Mouse (Mus musculus) hindbrain, embryonic 16.5 days (tissue): ENCODE measurements around the gene Mcm9. TPM values are rescaled to one million over a fixed set of nuclear protein-coding genes. Genes with fewer than 3 reads are reported as not detected.
"Not testable (repeated sequence)": the region's sequence is repeated elsewhere in the genome, so short reads cannot be mapped to it uniquely, and the experiment has no call there.

Experiments used
- ATAC-seq: fragments of 200-750 bp; cut with Nextera tagmentation; 2 replicates; pipeline ENCODE4 v1.8.0; 2017; ENCODE audit warnings: moderate TSS enrichment, moderate library complexity
- H3K27ac ChIP-seq: fragments of 300-500 bp; sonication (generic); 2 replicates; pipeline ENCODE4 v1.5.1; 2014; ENCODE audit warnings: low read depth, mild to moderate bottlenecking, control low read depth, low read length, moderate library complexity
- H3K27me3 ChIP-seq: fragments of 300-500 bp; sonication (generic); replicated peaks from 2 replicates; pipeline ENCODE4 v1.6.1; 2014; ENCODE audit warnings: low read length; ENCODE audit not compliant: control insufficient read depth, insufficient read depth
- H3K36me3 ChIP-seq: fragments of 300-500 bp; sonication (generic); 2 replicates; pipeline ENCODE4 v1.6.1; 2014; ENCODE audit warnings: mild to moderate bottlenecking, low read length, moderate library complexity, mixed read lengths; ENCODE audit not compliant: control insufficient read depth, insufficient read depth
- H3K4me1 ChIP-seq: fragments of 300-500 bp; sonication (generic); 2 replicates; pipeline ENCODE4 v1.6.1; 2014; ENCODE audit warnings: low read depth, low read length; ENCODE audit not compliant: control insufficient read depth, insufficient read depth
- H3K4me2 ChIP-seq: fragments of 300-500 bp; sonication (generic); 2 replicates; pipeline ENCODE4 v1.6.1; 2014; ENCODE audit warnings: mild to moderate bottlenecking, low read length, control low read depth, moderate library complexity
- H3K4me3 ChIP-seq: fragments of 300-500 bp; sonication (generic); 2 replicates; pipeline ENCODE4 v1.5.1; 2014; ENCODE audit warnings: mild to moderate bottlenecking, low read length, control low read depth, moderate library complexity
- H3K9ac ChIP-seq: fragments of 300-500 bp; sonication (generic); 2 replicates; pipeline ENCODE4 v1.6.1; 2014; ENCODE audit warnings: low read depth, mild to moderate bottlenecking, control low read depth, low read length, moderate library complexity
- H3K9me3 ChIP-seq: fragments of 300-500 bp; sonication (generic); 2 replicates; pipeline ENCODE4 v1.6.1; 2014; ENCODE audit warnings: mild to moderate bottlenecking, low read length, moderate library complexity; ENCODE audit not compliant: control insufficient read depth
- WGBS: fragments of 180-500 bp; shearing (Covaris S2); extraction: QIAGEN DNeasy Blood & Tissue Kit; methylation state at CpG from one replicate; pipeline ENCODE4 v1.1.7; 2014; 5-methylcytosine and 5-hydroxymethylcytosine counted together
- polyA plus RNA-seq: library from polyadenylated mRNA; unstranded; fragments of >200 nt; fragmentation: Nextera tagmentation; extraction: Ambion mirVana; gene quantifications from 2 replicates; pipeline ENCODE4 v1.2.1, GENCODE M21; 2015

Mcm9 gene
- polyA plus RNA-seq, 1 experiment from 2014 or later, result 6.0 TPM

GRCm38 (mm10) chr10:53512491-53512890, 117.7 kb downstream of the Mcm9 start:
- 85% methylated on average over 1 of the region's 1 CpGs for WGBS
- ATAC-seq, result no peak
- Histone ChIP-seq H3K9me3 (no peaks in the 10 kb centered on the region), H3K4me3 (no peak overlapping the region), H3K9ac (no peak overlapping the region), H3K36me3 (no peaks in the 10 kb centered on the region), H3K27ac (no peak overlapping the region), H3K4me2 (no peak overlapping the region), H3K27me3 (no peaks in the 10 kb centered on the region), H3K4me1 (no peaks in the 10 kb centered on the region)

DNA sequence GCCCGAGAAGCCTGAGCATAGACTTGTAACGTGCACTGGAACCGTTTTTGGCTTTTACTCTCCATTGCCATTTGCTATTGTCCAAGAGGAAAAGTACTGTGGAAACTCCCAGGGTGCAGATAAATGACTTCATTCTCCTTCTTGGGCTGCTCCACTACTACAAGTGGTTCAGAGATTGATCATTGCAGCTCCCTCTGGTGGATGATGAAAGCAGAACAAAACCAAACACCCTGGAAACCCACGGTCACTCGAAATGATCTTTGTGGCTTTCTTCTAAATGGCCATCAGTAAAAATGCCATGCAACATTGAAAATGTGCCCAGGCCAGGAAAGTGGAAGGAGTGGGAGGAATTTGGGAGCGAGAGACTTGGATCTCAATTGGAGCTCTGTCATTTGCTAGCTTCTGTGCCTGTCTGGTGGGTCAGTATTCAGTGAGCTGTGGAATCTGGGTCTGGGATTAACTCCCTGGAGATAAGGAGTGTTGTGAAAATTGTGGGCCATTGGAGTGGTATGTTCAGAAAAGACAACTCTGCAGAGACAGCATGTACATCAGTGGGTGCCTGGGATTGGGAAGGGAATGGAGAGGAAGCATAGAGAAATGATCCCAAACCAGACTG, 121.0 kb downstream of the Mcm9 start:
- Histone ChIP-seq H3K27ac (no peak overlapping the region), H3K9me3 (no peaks in the 10 kb centered on the region), H3K27me3 (no peaks in the 10 kb centered on the region), H3K4me2 (peak overlapping the region; percentile 17), H3K4me1 (no peaks in the 10 kb centered on the region), H3K36me3 (no peaks in the 10 kb centered on the region), H3K4me3 (no peak overlapping the region), H3K9ac (no peak overlapping the region)
- peak; percentile 87 for ATAC-seq
- 24% methylated on average over 6 of the region's 6 CpGs for WGBS

DNA sequence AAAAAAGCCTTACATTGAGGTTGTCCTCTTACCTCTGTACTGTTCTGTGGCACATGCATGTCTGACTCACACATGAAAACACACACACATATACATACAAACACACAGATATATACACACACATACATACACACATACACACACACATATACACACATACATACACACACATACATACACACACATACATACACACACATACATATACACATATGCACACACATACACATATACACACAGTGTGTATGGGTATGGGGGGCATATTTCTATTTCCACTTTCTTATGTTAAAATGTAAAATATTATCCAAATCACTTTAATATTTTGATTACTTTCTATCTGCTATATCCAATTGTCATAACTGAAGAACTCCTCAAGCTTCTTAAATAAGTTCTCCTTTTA, 121.6 kb downstream of the Mcm9 start:
- H3K4me1 ChIP-seq, result peaks cover 2% of the 10 kb centered on the region; the same call in 1 of the 2 replicates
- no peak overlapping the region for H3K9ac ChIP-seq
- H3K27me3 ChIP-seq, result no peaks in the 10 kb centered on the region
- H3K27ac ChIP-seq, result no peak overlapping the region
- H3K9me3 ChIP-seq, result no peaks in the 10 kb centered on the region
- no peak overlapping the region for H3K4me3 ChIP-seq
- no peaks in the 10 kb centered on the region for H3K36me3 ChIP-seq
- ATAC-seq, result no peak
- no peak overlapping the region for H3K4me2 ChIP-seq

DNA sequence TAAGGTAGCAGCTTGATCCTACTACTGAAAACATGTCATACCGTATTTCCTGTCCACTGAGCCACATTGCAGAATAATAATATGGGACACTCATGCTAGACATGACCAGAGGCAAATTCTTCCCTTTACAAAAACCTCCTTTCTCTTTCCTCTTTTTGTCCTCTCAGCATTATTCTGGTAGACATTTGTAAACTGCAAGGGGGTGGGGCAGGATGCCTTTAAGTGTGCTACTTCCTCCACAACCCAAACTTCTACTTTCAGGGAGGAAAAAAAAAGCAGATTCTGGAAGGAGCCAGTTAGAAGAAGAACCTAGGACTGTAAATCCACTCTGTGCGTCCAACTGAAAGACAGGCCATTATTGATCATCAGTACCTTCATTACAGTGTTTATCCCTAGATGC, 124.7 kb downstream of the Mcm9 start:
- no peak overlapping the region for H3K4me3 ChIP-seq
- no peaks in the 10 kb centered on the region for H3K27me3 ChIP-seq
- no peaks in the 10 kb centered on the region for H3K36me3 ChIP-seq
- no peak overlapping the region for H3K9ac ChIP-seq
- peaks cover 8% of the 10 kb centered on the region; the same call in 1 of the 2 replicates for H3K4me1 ChIP-seq
- H3K9me3 ChIP-seq, result no peaks in the 10 kb centered on the region
- no peak for ATAC-seq
- 73% methylated on average over 2 of the region's 2 CpGs for WGBS
- H3K4me2 ChIP-seq, result no peak overlapping the region
- H3K27ac ChIP-seq, result no peak overlapping the region

- WGBS, result 69% methylated on average over 3 of the region's 3 CpGs
- H3K9ac ChIP-seq, result no peak overlapping the region
- no peaks in the 10 kb centered on the region for H3K36me3 ChIP-seq
- H3K4me3 ChIP-seq, result no peak overlapping the region
- H3K4me2 ChIP-seq, result no peak overlapping the region
- no peaks in the 10 kb centered on the region for H3K9me3 ChIP-seq
- H3K4me1 ChIP-seq, result peaks cover 8% of the 10 kb centered on the region; the same call in 1 of the 2 replicates
- H3K27me3 ChIP-seq, result no peaks in the 10 kb centered on the region
- H3K27ac ChIP-seq, result no peak overlapping the region
- ATAC-seq, result no peak
Observed at GRCm38 (mm10) chr10:53505069-53505468, 125.2 kb downstream of the Mcm9 start.

DNA sequence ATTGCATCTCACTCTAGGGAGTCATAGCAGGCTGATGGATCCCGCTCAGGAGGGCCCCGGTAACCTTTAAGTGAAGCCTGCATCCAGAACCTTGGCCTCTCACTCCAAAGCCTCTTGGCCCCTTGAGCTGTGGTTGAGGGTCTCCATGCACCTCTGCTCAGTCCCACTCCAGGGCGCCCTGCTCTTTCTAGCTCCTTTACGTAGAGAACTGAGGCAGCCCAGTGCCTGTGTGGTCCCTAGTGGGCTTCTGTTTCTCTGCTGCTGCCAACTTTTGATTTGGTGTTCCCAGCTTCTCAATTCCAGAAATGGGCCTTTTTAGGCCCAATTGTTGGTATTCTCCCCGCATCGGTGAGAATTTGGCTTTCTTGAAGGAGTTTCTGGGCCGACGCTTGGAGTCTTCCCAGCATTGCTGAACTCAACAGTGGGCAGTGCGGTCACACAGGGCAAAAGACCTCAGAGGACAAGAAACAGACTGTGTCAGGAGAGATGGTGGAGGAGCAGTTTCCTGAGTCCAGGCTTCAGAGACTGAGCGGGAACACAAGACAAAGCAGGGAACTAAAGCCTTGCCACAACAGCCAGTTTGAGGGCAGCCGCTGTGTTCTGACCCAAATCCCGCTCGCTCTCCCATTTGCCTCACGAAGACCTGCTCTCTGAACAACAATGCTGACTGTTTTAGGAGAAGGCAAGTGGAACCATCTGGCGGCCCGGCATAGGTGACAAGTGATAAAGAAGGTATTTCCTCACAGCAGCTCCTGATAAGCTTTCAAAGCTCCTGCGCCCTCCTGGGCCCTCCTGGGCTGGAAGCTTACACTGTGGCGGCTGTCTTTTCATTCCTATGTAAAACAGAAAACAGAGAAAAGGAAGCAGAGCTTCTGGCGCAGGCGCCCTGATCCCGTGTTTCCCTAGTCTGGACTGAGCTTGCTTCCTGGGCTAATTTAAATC, 127.1 kb downstream of the Mcm9 start:
- peak; percentile 87 for ATAC-seq
- WGBS, result 44% methylated on average over 21 of the region's 21 CpGs
- Histone ChIP-seq H3K9ac (peak overlapping the region; percentile 60), H3K27ac (peak overlapping the region; percentile 76), H3K4me3 (no peak overlapping the region), H3K9me3 (no peaks in the 10 kb centered on the region), H3K4me2 (peak overlapping the region; percentile 48), H3K36me3 (no peaks in the 10 kb centered on the region), H3K4me1 (peaks cover 8% of the 10 kb centered on the region; the same call in 1 of the 2 replicates), H3K27me3 (no peaks in the 10 kb centered on the region)

GRCm38 (mm10) chr10:53502471-53502870, 127.8 kb downstream of the Mcm9 start:
- Histone ChIP-seq H3K27ac (no peak overlapping the region; the same call in 1 of the 2 replicates), H3K36me3 (no peaks in the 10 kb centered on the region), H3K4me1 (peaks cover 8% of the 10 kb centered on the region; the same call in 1 of the 2 replicates), H3K4me3 (no peak overlapping the region), H3K4me2 (no peak overlapping the region), H3K9me3 (no peaks in the 10 kb centered on the region), H3K27me3 (no peaks in the 10 kb centered on the region), H3K9ac (no peak overlapping the region)
- WGBS, result 86% methylated on average over 13 of the region's 13 CpGs
- ATAC-seq, result no peak

DNA sequence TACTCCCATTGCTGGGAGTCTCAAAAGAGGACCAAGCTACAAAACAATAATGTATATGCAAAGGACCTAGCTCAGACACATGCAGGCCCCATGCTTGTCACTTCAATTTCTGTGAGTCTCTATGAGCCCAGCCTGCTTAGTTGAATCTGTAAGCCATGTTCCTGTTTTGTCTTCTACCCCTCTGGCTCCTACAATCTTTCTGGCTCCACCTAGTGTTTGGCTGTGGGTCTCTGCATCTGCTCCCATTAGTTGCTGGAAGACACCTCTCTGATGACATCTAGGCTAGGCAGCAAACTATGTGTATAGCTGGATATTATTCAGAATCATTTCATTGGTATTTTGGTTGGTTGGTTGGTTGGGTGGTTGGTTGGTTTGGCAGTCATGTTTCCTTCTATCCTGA, 130.7 kb downstream of the Mcm9 start:
- Histone ChIP-seq H3K36me3 (no peaks in the 10 kb centered on the region), H3K4me2 (no peak overlapping the region), H3K27me3 (no peaks in the 10 kb centered on the region), H3K4me3 (no peak overlapping the region), H3K27ac (no peak overlapping the region), H3K4me1 (peaks cover 8% of the 10 kb centered on the region; the same call in 1 of the 2 replicates), H3K9me3 (no peaks in the 10 kb centered on the region), H3K9ac (no peak overlapping the region)
- ATAC-seq, result no peak

- not testable (repeated sequence) for H3K9ac ChIP-seq, H3K4me1 ChIP-seq, H3K9me3 ChIP-seq, H3K27me3 ChIP-seq, H3K36me3 ChIP-seq, ATAC-seq, H3K4me3 ChIP-seq, H3K27ac ChIP-seq, H3K4me2 ChIP-seq
- 94% methylated on average over 3 of the region's 3 CpGs for WGBS
Observed at GRCm38 (mm10) chr10:53495349-53495748, 134.9 kb downstream of the Mcm9 start.
